Mouse (Mus musculus) cortical plate, adult 2 months (tissue): ENCODE measurements at regions not wholly inside any gene's neighbourhood (a gene's known extent, or its start where the extent isn't known, plus 50 kb on each side); places are given as distances from the start of the nearest gene placed in this dataset.

ENCODE experiments used
- CTCF ChIP-seq: fragments of 200-500 bp; IDR thresholded peaks from 2 replicates; pipeline ENCODE4 v1.5.1; 2011; ENCODE audit warnings: mild to moderate bottlenecking, control low read depth, low read length; ENCODE audit not compliant: insufficient read depth; ENCODE audit errors: extremely low read depth
- POLR2A ChIP-seq: fragments of 200-500 bp; IDR thresholded peaks from 2 replicates; pipeline ENCODE4 v1.6.1; 2011; ENCODE audit warnings: mild to moderate bottlenecking, low read length, control low read depth; ENCODE audit not compliant: insufficient read depth; ENCODE audit errors: extremely low read depth

DNA sequence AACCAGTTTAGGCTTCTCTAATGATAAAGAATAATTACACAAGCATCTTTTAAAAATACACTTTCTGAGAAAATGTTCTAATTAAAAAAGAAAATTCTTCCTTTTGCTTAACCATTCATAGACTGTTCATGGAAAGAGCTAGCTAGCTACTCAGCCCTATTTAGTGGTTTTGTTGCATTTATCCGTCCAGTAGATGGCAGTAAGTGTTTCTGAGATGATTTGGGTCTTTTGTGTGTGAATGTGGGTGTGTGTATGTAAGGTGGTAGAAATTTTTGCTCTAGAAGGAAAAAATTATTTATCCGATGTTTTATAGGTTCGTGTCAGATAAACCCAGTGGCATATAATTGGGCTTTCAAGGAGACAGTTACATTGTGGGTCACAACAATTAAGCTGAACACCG lies 167.5 kb upstream of the Sash1 start:
- TF ChIP-seq POLR2A (no peak), CTCF (no peak)
